Mouse (Mus musculus): ENCODE measurements around the gene Eif2ak4.

The Eif2ak4 gene

GRCm38 (mm10) chr2:118484386-118484898, 96.0 kb downstream of the Eif2ak4 start:
- POLR2A ChIA-PET: interaction anchor here in 3 of 4 experiments (0.7 to 2.7 kb wide), 6 partner anchors 12 to 103 kb away, joined by 3 to 18 read pairs (median 6); partner anchors contain the start of genes Eif2ak4 (in 3 of the 3) and Bmf (in 1 of the 3)

GRCm38 (mm10) chr2:118485415-118485814, 97.0 kb downstream of the Eif2ak4 start:
- ChIA-PET POLR2A (interaction anchor here in 3 of 4 experiments (0.6 to 3.7 kb wide), 33 partner anchors 9 to 211 kb away, joined by 3 to 20 read pairs (median 4); partner anchors contain the start of genes Bmf (in 3 of the 3), Eif2ak4 (in 2 of the 3) and Bub1b (in 1 of the 3)), CTCF (interaction anchor here (0.6 to 4.5 kb wide), 37 partner anchors 9 to 1257 kb away, joined by 3 to 60 read pairs (median 4); partner anchors contain the start of genes Ankrd63 (in 1 of the 4) and Ccdc9b (in 1 of the 4))

More at GRCm38 (mm10) chr2:118484386-118484898, 96.0 kb downstream of the Eif2ak4 start:
- CTCF ChIA-PET: interaction anchor here in 2 of 4 experiments (0.5 to 1.4 kb wide), 3 partner anchors 115 to 154 kb away, joined by 3 to 15 read pairs (median 4); no protein-coding TSS in a partner anchor

- ChIA-PET CTCF (interaction anchor here (0.5 to 4.5 kb wide), 130 partner anchors 8 to 998 kb away, joined by 3 to 60 read pairs (median 4); partner anchors contain the start of genes Bmf (in 2 of the 4), Eif2ak4 (in 2 of the 4), Pak6 (in 2 of the 4) and Ankrd63 (in 1 of the 4)), POLR2A (interaction anchor here (0.5 to 4.2 kb wide), 36 partner anchors 8 to 599 kb away, joined by 3 to 20 read pairs (median 4); partner anchors contain the start of genes Bmf (in 2 of the 4), Bahd1 (in 1 of the 4), Ccdc9b (in 1 of the 4) and Eif2ak4 (in 1 of the 4))
These were observed 98.5 kb downstream of the Eif2ak4 start for GRCm38 (mm10) chr2:118486933-118487332.

GRCm38 (mm10) chr2:118487806-118488205, 99.4 kb downstream of the Eif2ak4 start:
- CTCF ChIA-PET: interaction anchor here (0.6 to 4.5 kb wide), 40 partner anchors 8 to 288 kb away, joined by 3 to 60 read pairs (median 7); partner anchors contain the start of genes Bmf (in 1 of the 4), Bub1b (in 1 of the 4) and Srp14 (in 1 of the 4)

GRCm38 (mm10) chr2:118490241-118491091, 102.0 kb downstream of the Eif2ak4 start:
- POLR2A ChIA-PET: interaction anchor here in 3 of 4 experiments (0.6 to 4.2 kb wide), 6 partner anchors 9 to 249 kb away, joined by 3 to 16 read pairs (median 4); no protein-coding TSS in a partner anchor
- CTCF ChIA-PET: interaction anchor here in 2 of 4 experiments (0.7 to 1.2 kb wide), 3 partner anchors 53 to 168 kb away, joined by 3 to 7 read pairs (median 3); no protein-coding TSS in a partner anchor

More at GRCm38 (mm10) chr2:118487806-118488205, 99.4 kb downstream of the Eif2ak4 start:
- POLR2A ChIA-PET: interaction anchor here in 3 of 4 experiments (0.6 to 4.2 kb wide), 12 partner anchors 8 to 153 kb away, joined by 3 to 20 read pairs (median 4); partner anchors contain the start of gene Srp14 (in 1 of the 3)

GRCm38 (mm10) chr2:118491281-118491731, 102.9 kb downstream of the Eif2ak4 start:
- ChIA-PET POLR2A (interaction anchor here in 3 of 4 experiments (0.6 to 4.0 kb wide), 5 partner anchors 8 to 56 kb away, joined by 3 to 13 read pairs (median 5); no protein-coding TSS in a partner anchor), CTCF (interaction anchor here in 2 of 4 experiments (0.6 to 1.2 kb wide), 4 partner anchors 51 to 204 kb away, joined by 3 to 7 read pairs (median 6); no protein-coding TSS in a partner anchor)

GRCm38 (mm10) chr2:118491741-118492395, 103.5 kb downstream of the Eif2ak4 start:
- POLR2A ChIA-PET: interaction anchor here in 3 of 4 experiments (0.6 to 4.0 kb wide), 5 partner anchors 8 to 56 kb away, joined by 3 to 13 read pairs (median 5); no protein-coding TSS in a partner anchor
- CTCF ChIA-PET: interaction anchor here in 2 of 4 experiments (0.6 to 1.2 kb wide), 3 partner anchors 51 to 204 kb away, joined by 3 to 7 read pairs (median 4); no protein-coding TSS in a partner anchor

- ChIA-PET POLR2A (interaction anchor here in 3 of 4 experiments (0.6 to 2.1 kb wide), 9 partner anchors 8 to 430 kb away, joined by 3 to 8 read pairs (median 4); no protein-coding TSS in a partner anchor), CTCF (interaction anchor here (0.6 to 2.0 kb wide), 8 partner anchors 8 to 270 kb away, joined by 3 to 6 read pairs (median 4); no protein-coding TSS in a partner anchor)
These were observed 106.6 kb downstream of the Eif2ak4 start for GRCm38 (mm10) chr2:118495024-118495423.

- POLR2A ChIA-PET: interaction anchor here in 1 of 4 experiments (3.6 kb wide), 1 partner anchor 9 kb away, joined by 16 read pairs; no protein-coding TSS in a partner anchor
- CTCF ChIA-PET: interaction anchor here in 2 of 4 experiments (1.3 to 1.4 kb wide), 2 partner anchors 11 kb away, joined by 3 to 5 read pairs; no protein-coding TSS in a partner anchor
These were observed 109.5 kb downstream of the Eif2ak4 start for GRCm38 (mm10) chr2:118497890-118498289.

- POLR2A ChIA-PET: interaction anchor here in 2 of 4 experiments (1.0 to 3.6 kb wide), 9 partner anchors 9 to 89 kb away, joined by 3 to 16 read pairs (median 4); partner anchors contain the start of gene Srp14 (in 1 of the 2)
These were observed 110.1 kb downstream of the Eif2ak4 start for GRCm38 (mm10) chr2:118498476-118498875.

GRCm38 (mm10) chr2:118499135-118499961, 110.9 kb downstream of the Eif2ak4 start:
- ChIA-PET POLR2A (interaction anchor here in 3 of 4 experiments (0.6 to 3.6 kb wide), 13 partner anchors 8 to 88 kb away, joined by 3 to 16 read pairs (median 4); partner anchors contain the start of gene Srp14 (in 1 of the 3)), CTCF (interaction anchor here (0.6 to 2.3 kb wide), 11 partner anchors 11 to 139 kb away, joined by 3 to 17 read pairs (median 4); no protein-coding TSS in a partner anchor)

More at GRCm38 (mm10) chr2:118498476-118498875, 110.1 kb downstream of the Eif2ak4 start:
- CTCF ChIA-PET: interaction anchor here in 3 of 4 experiments (1.3 to 2.3 kb wide), 3 partner anchors 11 to 12 kb away, joined by 3 to 17 read pairs (median 5); no protein-coding TSS in a partner anchor

GRCm38 (mm10) chr2:118500191-118500590, 111.8 kb downstream of the Eif2ak4 start:
- POLR2A ChIA-PET: interaction anchor here in 2 of 4 experiments (0.7 to 3.6 kb wide), 10 partner anchors 9 to 168 kb away, joined by 3 to 16 read pairs (median 4); no protein-coding TSS in a partner anchor
- CTCF ChIA-PET: interaction anchor here (0.6 to 2.3 kb wide), 9 partner anchors 11 to 138 kb away, joined by 3 to 17 read pairs (median 4); no protein-coding TSS in a partner anchor

- CTCF ChIA-PET: no interaction called here
- POLR2A ChIA-PET: no interaction called here
These were observed 118.7 kb downstream of the Eif2ak4 start for GRCm38 (mm10) chr2:118507126-118507525.

GRCm38 (mm10) chr2:118509688-118510446, 121.4 kb downstream of the Eif2ak4 start:
- CTCF ChIA-PET: interaction anchor here in 1 of 4 experiments (0.7 to 1.0 kb wide), 2 partner anchors 23 to 1661 kb away, joined by 3 read pairs; no protein-coding TSS in a partner anchor
- POLR2A ChIA-PET: interaction anchor here in 3 of 4 experiments (0.6 to 2.2 kb wide), 6 partner anchors 10 to 282 kb away, joined by 3 to 7 read pairs (median 4); partner anchors contain the start of gene Bmf (in 2 of the 3)

All from embryonic stem cell, embryonic (primary cell).